Mouse (Mus musculus): ENCODE measurements around the gene Fam102a.

Fam102a gene

DNA sequence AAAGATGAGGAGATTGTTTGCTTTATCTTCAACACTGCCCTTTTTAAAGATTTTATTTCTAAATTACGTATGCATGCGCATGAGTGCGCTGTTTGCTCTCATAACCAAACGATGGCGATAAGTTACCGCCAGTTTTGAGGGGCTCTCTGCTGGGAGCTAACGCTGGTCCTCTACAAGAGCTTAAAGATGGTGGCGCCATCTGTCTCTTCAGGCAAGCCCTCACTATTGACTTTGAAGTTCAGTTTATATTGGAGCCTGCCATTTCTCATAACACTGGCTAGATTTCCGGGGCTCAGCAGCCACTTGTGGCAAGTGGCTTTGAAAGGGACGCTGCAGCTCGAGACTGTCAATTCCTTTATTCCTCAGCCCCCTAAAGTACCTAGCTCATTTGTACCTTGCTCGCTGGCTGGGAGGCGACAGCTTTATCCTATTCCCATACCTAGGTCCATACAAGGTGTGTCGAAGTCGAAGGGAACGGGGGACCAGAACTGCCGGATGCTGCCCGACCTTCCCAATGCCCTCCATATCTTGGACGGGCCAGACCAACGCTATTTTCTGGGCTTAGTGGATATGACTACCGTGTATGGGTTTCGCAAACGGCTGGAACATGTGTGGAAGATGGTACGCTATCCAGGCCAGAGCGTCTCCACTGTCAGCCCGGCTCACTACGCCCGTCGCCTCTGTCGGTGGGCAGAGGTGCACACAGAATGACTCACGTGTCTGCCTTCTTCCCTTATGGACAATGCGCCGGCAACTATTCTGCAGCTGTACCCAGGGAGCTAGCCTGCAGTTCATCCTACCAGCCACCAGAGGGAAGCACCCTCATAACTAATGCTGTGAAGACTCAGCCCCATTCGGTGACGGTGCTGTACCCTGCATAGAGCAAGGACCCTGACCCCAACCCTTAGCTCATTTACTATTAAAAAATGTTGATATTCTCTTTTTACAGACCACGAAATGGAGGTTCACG is 48.0 kb downstream of the Fam102a start:
- DNase-seq, result peak; percentile 86

DNA sequence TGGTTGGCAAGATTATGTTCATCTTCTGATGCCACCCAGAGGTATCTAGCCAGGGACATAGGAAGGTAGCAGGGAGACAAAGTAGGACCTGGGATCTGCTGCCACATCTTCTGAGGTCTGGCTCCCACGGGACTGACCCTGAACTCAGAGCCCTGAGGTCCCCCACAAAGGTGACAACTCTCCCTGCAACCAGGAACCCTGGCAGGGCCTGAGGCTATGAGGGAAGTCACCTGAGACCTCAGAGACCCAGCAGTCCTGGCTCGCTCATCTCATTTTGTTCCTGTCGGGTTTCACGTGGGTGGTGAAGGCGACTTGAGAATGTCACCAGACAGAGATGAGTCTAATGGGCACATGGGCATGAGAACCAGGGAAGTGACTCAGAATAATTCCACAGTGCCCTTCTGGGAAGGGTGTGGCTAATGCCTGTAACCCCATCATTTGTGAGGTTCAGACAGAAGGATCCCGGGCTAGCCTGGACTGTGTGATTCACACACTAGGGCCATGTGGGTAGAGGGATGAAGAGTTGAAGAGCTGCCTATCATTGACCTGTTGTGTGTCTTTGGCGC is 50.1 kb downstream of the Fam102a start:
- peak; percentile 62 for DNase-seq

DNA sequence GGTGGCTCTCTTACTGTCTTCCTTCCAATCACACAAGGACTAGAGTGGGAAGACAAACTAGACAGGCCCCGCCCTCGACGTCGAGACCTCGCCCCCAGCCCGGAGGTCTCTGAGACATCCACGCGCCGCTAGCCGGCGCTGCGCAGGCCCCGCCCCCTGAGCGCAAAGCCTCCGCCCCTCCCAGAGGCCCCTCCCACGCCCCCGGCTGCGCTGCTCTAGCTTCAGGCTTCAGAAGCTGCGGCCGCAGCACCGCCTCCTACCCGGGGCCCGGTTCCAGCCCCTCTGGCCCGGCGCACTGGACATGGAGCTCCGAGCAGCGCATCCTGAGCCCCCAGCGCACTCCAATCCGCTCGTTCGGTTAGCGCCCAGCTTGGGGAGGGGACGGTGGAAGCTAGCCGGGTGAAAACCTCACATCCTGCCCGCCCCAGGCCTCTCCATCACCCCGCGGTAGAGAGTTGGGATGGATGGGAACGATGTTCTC is 51.8 kb downstream of the Fam102a start, which contains the start of gene St6galnac4:
Gene St6galnac4, plus strand, starts transcription at position 225 of the 481 bp plus-strand sequence.
- peak; percentile 92 for DNase-seq

DNA sequence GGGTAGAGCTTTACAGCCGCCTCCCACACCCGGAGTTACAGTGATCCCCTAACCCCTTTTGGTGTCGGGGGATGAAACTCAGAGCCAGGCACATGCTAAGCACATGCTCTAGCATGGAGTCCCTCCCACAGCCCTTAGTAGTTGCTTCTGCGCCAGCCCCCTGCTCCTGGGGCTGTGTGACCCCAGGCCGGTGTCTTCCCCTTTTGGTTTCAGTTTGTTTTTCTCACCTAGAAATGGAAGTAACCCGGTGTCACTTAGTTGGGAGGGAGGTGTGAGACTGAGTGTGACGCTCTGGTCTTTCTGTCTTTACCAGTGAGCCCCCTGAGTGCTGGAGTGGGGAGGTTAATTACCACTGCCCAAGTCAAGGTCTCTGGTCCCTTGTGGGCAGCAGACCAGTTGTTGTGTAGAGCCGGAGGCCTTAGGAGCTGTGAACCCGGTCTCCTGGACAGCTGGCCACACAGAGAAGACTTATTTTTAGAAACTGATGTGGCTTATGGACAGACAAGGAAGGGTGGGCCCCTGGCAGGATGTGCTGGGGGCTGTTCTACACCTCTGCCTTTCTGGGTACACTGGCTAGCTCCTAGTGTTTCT is 52.7 kb downstream of the Fam102a start:
- DNase-seq, result peak; percentile 68

DNA sequence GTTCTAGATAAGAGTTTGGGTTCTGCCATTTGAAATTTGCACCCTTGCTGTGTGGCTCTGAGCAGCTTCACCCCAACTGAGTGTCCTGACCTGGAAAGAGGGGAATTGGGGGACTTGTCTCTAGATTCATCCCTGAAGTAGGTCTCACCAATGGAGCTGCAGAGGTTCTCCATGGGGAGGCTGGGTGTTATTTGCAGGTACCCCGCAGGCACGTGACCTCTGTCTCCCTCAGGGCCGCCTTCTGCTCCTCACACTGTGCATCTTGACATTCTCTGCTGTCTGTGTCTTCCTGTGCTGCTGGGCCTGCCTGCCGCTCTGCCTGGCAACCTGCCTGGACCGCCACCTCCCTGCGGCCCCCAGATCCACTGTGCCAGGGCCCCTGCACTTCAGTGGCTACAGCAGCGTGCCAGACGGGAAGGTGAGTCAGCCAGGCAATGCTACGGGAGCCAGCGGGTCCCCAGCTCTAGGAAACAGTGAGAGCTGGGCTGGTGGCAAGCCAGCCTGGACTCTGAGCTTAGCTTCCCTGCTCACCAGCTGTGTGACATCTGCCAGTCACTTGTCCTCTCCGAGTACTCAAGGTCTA is 54.2 kb downstream of the Fam102a start:
- peak; percentile 95 for DNase-seq

DNA sequence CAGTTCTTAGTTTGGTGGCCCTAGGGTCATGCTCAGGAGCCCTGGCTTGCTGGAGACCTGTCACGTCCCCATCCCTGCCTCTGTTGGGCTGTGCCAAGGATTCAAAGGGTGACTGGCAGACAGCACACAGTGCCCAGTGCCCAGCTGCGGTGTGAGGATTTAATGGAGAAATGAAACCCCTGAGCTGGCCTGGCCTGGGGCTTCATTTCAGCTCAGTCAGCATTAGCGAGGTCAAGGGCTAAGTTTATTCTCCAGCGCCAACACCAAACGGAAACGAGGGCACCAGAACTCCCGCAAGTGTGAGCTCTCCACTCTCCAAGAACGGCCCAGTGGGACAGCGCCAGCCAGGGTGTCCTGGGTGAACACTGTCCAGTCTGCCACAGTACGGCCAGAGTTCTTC is 55.1 kb downstream of the Fam102a start:
- DNase-seq, result peak; percentile 66

DNA sequence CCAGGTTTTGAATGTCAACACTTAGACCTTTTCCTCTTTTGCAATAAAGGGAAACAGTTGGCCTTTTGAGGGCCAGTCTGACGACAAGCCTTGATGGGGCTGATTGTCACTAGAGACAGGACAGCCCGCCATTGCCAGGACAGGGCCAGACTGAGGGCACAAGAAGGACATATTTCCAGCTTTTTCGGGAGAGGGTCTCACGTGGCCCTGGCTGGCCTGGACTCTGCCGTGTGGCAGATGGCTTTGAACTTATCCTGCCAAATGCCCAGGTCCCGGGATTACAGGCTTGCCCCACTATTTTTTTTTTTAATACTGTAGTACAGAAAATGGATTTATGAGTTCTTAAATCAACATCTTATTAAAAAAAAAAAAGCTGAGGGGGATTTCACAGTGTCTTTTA is 56.1 kb downstream of the Fam102a start:
- DNase-seq, result peak; percentile 72

DNA sequence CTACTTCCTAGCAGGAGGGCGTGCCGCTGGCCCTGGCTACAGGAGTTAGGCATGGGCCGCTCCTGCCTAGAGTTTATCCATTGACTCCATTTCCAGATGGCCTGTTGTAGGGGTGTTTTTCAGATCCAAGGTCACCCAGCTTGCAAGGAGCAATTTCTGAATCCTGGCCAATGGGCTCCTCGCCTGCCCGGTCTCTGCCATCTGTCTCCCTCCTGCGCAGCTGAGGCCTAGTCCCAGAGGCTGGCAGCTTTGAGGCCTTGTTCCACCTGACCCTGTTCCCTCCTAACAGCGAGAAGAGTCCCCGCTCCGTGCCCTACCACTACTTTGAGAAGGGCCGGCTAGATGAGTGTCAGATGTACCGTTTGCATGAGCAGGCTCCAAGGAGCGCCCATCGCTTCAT is 61.6 kb downstream of the Fam102a start:
- peak; percentile 96 for DNase-seq

DNA sequence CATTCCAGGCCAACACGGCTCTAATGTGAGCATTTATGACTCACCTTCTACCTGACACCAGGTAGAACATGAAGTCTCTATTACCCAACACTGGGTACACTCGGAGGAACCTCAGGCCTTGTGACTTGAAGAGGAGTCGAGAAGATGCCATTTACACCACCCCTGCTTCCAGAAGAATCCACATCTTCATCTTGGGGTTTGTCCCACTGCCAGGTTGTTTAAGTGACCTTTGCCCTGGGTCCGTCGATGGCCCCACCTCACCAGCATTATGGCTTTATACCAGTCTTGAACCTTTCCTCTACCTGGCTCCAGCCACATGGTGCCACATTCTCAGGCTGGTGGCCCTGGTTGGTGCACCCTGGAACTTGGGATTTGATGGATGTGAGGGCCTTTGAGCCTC is 62.1 kb downstream of the Fam102a start:
- DNase-seq, result peak; percentile 67

DNA sequence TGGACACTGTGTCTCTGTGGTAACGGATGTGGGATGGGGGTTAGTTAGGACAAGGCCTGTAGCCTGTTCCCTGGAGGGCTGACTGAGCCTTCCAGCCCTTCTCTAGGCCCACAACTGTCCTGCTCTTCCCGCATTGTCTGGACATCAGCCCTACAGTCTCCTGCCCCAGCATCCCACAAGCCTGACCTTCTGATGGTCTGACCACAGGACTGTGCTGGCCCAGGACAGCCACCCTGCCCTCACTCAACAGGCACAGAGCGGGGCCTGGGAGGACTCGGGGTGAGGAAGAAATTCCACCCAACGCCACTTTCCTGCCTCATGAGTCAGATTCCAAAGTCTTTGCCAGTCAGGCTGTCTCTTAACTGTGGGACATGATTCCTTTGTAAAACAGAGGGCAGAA is 62.6 kb downstream of the Fam102a start:
- DNase-seq, result no peak

DNA sequence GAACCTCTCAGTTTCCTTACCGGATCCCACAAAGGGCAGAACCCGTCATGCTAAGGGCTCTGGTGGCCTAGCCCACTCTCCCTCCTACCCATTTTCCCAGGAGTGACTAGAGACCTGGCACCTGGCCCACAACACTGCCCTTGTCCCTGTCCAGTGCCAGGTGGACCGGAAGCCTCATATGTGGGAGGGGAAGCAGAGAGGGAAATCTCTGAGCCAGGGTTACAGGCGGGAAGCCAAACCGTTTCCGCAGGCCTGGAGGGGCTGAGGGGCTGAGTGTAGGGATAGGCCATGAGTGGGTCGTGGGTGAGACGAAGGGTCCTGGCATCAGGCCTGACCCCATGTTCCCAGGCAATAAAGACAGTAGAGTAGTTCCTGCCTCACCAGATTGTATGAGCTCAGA is 63.4 kb downstream of the Fam102a start:
- DNase-seq, result peak; percentile 81

DNA sequence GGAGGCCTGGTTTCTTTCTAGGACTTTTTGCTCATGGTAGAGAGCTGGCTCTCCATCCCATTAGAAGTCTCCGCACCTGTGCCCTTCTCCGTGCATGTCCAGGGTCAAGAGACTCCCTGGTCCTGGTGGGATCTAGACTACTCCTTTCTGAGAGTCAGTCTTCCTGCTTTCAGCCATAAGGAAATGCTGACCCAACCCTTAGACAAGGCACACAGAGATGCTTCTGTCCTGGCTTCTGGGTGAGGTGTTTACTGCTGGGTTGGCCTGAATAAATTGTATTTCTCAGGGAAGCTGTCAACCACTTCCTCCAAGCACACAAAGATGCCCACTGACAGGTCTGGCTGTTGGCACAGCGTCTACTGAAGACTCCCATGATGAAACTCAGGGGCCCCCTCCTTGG is 64.3 kb downstream of the Fam102a start, which contains the start of gene St6galnac6:
Gene St6galnac6, plus strand, starts transcription at position 301 of the 400 bp plus-strand sequence.
- no peak for DNase-seq

DNA sequence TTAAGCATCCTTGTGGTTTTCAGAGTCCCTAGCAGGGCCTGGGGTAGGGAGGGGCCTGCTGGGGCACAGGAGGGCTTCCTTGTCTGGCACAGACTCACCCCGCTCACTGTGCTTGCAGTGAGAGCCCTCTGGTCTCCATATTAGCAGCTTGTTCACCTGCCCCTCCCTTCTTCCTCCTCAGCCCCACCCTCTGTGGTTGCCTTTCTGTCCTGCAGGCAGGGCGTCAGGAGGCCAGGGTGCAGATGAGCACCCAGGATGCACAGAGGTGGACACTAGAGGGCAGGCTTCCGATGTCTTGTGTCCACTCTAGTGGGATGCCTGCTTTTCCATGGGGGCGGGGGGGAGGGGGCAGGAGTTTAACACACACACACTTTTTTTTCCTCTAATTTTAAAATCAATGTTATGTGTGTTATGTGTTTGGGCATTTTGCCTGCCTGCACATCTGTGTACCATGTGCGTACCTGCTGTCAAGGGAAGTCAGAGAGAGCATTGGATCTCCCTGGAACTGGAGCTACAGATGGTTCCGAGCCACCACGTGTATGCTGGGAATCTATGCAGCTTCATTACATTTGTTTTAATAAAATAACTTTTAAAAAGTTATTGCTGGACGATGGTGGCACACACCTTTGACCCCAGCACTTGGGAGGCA is 66.4 kb downstream of the Fam102a start:
- DNase-seq, result peak; percentile 78

DNA sequence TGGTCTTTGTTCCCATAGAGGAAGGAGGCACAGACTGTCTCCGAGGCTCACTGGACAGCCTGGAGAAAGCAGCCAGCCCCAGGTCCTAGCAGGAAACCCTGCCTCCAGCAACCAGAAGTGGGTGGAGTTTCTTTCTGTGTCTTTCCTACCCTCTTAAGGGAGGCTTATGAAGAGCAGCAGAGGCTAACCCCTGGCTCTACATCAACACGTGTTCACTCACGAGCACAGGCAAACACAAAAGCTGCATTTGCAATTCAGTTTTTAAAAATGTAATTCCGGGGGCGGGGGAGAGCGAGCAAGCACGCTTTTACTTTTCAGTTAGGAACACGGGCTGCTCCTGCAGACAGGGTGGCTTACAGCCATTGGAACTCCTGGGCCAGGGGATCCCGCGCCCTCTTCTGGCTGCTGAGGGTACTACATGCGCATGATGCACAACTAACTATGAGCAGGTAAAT is 67.5 kb downstream of the Fam102a start:
- DNase-seq, result peak; percentile 89

DNA sequence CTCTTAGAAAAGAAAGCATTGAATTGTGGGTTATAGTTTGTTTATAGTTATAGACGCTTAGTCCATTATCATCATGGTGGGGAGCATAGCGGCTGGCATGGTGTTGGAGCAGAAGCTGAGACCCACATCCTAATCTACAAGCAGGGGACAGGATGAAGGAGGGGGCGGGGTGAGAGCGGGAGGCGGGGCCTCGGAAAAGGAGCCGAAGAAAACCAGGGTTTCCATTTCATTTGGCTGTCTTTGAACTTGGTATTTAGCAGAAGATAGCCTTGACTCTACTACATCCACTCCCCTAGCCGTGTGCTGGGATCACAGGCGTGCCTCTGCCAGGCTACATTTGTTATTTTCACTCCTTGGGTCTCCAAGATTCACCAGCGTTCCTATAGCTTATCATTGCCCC is 69.5 kb downstream of the Fam102a start:
- DNase-seq, result no peak

DNA sequence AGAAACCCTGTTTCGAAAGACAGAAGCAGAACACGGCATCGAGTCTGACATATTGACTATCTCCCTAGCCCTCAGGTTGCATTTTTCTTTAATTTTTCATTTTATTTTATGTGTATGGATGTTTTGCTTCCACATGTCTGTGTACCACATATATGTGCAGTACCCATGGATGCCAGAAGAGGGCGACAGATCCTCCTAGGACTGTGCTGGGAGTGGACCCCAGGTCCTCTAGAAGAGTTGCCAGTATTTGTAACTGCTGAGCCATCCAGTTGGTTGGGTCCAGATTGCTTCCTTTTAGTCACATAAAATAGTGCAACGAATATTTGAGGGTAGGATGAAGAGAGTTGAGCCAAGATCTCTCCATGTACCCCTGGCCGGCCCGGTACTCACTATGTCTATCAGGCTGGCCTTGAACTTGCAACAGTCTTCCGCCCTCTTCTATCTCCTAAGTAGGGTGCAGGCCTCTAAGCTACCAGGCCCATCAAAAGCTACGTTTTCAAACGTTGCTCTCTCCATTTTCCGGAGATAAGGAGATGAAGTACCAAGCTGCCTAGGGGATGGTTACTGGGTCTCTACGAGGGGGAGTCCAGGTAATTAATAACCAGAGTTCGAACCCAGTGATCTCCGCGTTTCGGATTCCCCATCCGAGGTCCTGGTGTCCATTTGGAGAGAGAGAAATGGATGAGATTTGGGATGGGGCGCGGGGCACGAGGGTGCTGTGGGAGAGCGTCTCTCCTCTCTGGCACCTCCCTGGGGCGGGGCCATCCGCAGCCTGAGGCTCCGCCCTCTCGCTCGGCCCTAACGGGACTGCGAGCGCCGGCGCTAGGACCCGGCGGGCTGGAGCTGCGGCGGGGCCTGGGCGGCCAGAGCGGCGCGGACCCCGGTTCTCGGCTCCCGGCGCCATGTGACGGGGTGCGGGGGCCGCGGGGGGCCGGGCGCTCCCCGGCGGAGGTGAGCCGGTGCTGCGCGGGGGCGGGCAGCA is 71.3 kb downstream of the Fam102a start:
- peak; percentile 91 for DNase-seq

DNA sequence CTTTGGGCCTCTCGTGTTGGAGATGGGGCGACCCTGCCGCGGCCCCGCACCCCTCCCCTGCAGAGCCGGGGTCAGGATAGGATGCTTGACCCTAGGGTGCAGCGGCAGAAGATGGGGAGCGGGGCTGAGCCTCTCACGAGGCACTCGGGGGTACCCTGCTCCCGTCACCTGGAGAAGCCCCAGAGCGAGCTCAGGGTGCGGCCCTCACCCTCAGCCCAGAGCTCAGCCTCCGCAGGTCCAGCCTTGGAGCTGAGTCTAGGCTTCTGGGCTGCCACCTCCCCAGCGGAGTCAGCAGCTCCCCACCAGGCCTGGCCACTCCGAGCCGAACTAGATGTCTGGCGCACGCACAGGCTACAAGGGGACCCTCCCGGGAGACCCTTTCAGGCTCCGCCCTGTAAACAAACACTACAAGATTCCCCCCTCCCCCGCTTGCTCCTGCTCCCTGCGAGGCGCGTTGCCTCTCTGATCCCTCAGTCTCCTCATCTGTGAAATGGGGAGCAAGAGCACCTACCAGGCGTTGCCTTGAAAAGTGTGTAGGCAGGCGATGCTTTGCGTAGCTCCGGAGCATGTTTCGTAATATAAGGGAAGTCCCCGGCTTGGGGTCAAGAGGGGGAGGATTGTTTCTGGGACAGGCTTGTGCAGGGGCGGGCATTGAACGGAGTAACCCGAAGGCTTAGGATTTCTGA is 72.3 kb downstream of the Fam102a start:
- DNase-seq, result peak; percentile 78

DNA sequence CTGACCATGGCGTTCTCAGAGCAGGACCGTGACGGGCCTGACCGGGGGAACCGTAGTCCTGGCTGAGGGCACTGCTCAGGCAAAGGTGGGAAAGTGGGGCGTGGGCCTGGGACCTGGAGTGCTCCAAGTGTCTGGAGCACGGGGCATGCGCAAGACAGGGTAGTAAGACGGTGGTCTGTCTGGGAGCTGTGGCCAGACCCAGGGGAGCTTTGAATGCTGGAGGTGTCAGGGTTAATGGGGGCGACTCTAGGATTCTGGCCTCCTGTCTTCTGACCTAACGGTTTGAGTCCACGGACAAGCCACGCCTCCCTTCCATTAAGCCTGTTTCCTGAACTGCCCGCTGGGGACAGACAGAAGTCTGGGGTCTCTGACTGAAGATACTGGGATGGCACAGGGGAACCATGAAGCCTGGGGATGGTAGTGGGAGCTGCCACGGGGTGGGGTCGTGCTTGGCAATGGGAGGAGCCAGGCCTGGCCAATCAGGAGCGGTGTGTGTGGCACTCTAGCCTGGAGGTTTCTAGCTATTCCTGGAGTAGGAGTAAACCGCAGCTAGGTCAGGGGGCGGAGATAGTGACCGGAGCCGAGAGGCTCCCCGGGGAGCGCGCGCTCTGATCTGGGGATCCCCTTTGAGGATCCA is 73.1 kb downstream of the Fam102a start:
- peak; percentile 85 for DNase-seq

DNA sequence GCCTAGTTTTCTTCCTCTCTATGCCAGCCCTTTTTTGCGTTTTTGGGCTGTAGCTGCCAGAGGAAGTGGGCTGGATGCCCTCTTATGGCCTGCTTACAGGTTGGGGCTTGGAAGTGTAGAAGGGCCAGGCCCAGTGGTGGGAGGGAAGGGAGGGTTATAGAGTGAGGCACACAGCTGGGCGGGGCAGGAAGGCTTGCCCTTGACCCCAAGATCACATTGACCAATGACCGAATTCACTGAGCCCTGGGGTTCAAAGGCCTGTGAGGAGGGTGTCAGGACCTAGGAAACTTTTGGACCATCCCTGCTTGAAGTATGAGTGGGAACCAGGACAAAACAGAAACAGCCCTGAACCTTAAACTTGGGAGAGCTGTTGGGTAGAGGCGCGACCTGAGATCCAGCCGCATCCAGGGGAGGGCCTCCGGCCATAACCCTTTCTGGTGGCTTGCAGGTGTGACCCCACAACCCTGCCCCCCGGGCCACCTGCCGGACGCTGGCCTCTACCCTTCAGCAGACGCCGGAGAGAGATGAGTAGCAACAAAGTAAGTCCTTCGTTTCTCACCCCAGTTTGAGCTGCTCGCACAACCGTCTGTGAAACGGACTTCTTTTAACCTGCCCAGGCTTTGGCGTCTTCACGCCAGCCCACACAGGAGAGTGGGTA is 73.8 kb downstream of the Fam102a start:
- peak; percentile 58 for DNase-seq
